Mouse (Mus musculus): ENCODE data around the gene Olfr690. TPM values are rescaled to one million over a fixed set of nuclear protein-coding genes. Genes with fewer than 3 reads are reported as not detected.

Gene Olfr690
- polyA plus RNA-seq, 1 experiment from 2014 or later, result not detected

Other genes starting within 250 kb of the Olfr690 start
- not detected in 2 replicates for gene Olfr680-ps1, start 241.3 kb downstream of the Olfr690 start, polyA plus RNA-seq (2015; fragmentation: Nextera tagmentation; extraction: Ambion mirVana)
- gene Olfr681, start 217.3 kb downstream of the Olfr690 start, polyA plus RNA-seq (2015; fragmentation: Nextera tagmentation; extraction: Ambion mirVana), result not detected in 2 replicates
- not detected in 2 replicates for gene Olfr683, start 187.1 kb downstream of the Olfr690 start, polyA plus RNA-seq (2015; fragmentation: Nextera tagmentation; extraction: Ambion mirVana)
- gene Olfr684, start 170.5 kb downstream of the Olfr690 start, polyA plus RNA-seq (2015; fragmentation: Nextera tagmentation; extraction: Ambion mirVana), result not detected in 2 replicates
- not detected in 2 replicates for gene Olfr685, start 148.1 kb downstream of the Olfr690 start, polyA plus RNA-seq (2015; fragmentation: Nextera tagmentation; extraction: Ambion mirVana)
- not detected in 2 replicates for gene Olfr686, start 126.6 kb downstream of the Olfr690 start, polyA plus RNA-seq (2015; fragmentation: Nextera tagmentation; extraction: Ambion mirVana)
- gene Olfr688, start 46.0 kb downstream of the Olfr690 start, polyA plus RNA-seq (2015; fragmentation: Nextera tagmentation; extraction: Ambion mirVana), result not detected in 2 replicates
- gene Olfr689, start 22.9 kb downstream of the Olfr690 start, polyA plus RNA-seq (2015; fragmentation: Nextera tagmentation; extraction: Ambion mirVana), result not detected in 2 replicates
- gene Olfr691, start 8.2 kb upstream of the Olfr690 start, polyA plus RNA-seq (2015; fragmentation: Nextera tagmentation; extraction: Ambion mirVana), result 0.06 and 0.14 TPM in 2 replicates
- gene Olfr692, start 34.1 kb upstream of the Olfr690 start, polyA plus RNA-seq (2015; fragmentation: Nextera tagmentation; extraction: Ambion mirVana), result not detected in 2 replicates
- gene Gm5901, start 40.9 kb upstream of the Olfr690 start, polyA plus RNA-seq (2015; fragmentation: Nextera tagmentation; extraction: Ambion mirVana), result not detected in 2 replicates
- 32.5 and 34.5 TPM in 2 replicates for gene Fam160a2, start 66.0 kb upstream of the Olfr690 start, polyA plus RNA-seq (2015; fragmentation: Nextera tagmentation; extraction: Ambion mirVana)
- 0.05 TPM in 1 of 2 replicates, not detected in the other for gene Cnga4, start 70.5 kb upstream of the Olfr690 start, polyA plus RNA-seq (2015; fragmentation: Nextera tagmentation; extraction: Ambion mirVana)
- gene Cckbr, start 91.6 kb upstream of the Olfr690 start, polyA plus RNA-seq (2015; fragmentation: Nextera tagmentation; extraction: Ambion mirVana), result not detected in 2 replicates
- 97.4 and 97.5 TPM in 2 replicates for gene Cavin3, start 148.2 kb upstream of the Olfr690 start, polyA plus RNA-seq (2015; fragmentation: Nextera tagmentation; extraction: Ambion mirVana)
- gene Smpd1, start 220.3 kb upstream of the Olfr690 start, polyA plus RNA-seq (2015; fragmentation: Nextera tagmentation; extraction: Ambion mirVana), result 61.7 and 65.0 TPM in 2 replicates
- gene Apbb1, start 247.5 kb upstream of the Olfr690 start, polyA plus RNA-seq (2015; fragmentation: Nextera tagmentation; extraction: Ambion mirVana), result 44.5 and 49.5 TPM in 2 replicates

Measured in heart, embryonic 16.5 days (tissue).